Mouse (Mus musculus) T-cell, adult 2 months (primary cell): ENCODE results near the gene Oas1g.
"Not testable (repeated sequence)": the region's sequence is repeated elsewhere in the genome, so short reads cannot be mapped to it uniquely, and the experiment has no call there.

Experiments used
- DNase-seq: peaks from one replicate; pipeline ENCODE4 v3.0.0; 2022; ENCODE audit warnings: low spot score

The Oas1g gene

GRCm38 (mm10) chr5:120887413-120887812, at the start of gene Oas1g:
Gene Oas1g, minus strand, starts transcription at chr5:120887613.
- not testable (repeated sequence) for DNase-seq

DNA sequence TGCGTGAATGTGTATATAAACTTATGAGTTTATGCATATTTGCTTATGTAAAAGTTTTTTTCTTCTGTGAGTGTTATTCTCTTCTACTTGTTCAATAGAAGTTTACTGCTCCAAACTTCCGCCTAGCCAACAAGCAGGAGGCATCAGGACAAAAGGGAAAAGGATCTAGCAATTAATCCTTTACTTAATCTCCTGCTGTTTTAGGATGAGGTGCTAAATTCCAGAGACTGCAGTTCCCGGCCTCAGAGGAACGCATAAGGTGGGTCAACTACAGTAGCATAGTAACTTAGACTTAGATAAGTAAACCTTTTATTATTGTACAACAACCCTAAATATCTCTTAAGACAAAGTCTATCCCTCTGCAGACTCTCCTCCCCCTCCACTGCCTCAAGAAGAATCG, 46.6 kb upstream of the Oas1g start:
- DNase-seq: no peak

GRCm38 (mm10) chr5:120927036-120927435, 39.6 kb upstream of the Oas1g start:
- no peak for DNase-seq

GRCm38 (mm10) chr5:120926311-120926710, 38.9 kb upstream of the Oas1g start:
- not testable (repeated sequence) for DNase-seq

- DNase-seq: not testable (repeated sequence)
Observed at GRCm38 (mm10) chr5:120924520-120924919, 37.1 kb upstream of the Oas1g start.

DNA sequence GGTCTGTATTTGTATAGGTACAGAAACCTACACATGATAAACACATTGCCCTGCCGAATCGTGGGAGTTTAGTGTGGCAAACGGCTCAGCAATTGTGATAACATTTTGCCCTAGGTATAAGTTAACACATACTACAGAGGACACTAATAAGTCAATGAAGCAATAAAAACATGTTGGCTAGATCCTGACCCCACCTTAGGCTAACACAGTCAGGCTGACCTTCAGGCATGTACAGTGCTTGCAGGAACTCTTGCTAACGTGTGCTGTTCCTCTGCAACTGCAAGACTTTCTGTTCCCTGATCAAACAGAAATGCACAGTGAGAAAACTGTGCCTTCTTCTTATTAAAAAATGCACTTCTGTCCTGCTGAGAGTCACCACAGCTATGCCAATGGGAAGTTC, 36.6 kb upstream of the Oas1g start:
- no peak for DNase-seq

DNA sequence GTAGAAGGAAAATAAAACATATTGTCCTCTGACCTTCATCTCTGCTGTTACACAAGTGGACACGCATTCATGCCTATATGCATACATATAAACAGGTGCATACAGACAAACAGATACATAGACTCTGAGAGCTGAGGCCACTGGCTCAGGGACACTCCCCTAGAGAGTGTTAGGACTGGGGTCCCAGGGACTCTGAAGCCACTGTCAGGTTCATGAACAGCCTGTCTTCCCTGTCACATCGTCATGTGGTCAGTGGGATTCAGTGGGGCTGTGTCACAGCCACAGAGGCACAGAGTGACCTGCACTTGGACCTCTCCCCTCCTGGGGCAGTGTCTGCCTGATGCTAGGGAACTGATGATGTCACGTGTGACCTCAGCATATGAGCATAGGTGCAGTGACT, 32.9 kb upstream of the Oas1g start:
- DNase-seq: no peak

GRCm38 (mm10) chr5:120919156-120919935, 31.9 kb upstream of the Oas1g start:
- not testable (repeated sequence) for DNase-seq

DNA sequence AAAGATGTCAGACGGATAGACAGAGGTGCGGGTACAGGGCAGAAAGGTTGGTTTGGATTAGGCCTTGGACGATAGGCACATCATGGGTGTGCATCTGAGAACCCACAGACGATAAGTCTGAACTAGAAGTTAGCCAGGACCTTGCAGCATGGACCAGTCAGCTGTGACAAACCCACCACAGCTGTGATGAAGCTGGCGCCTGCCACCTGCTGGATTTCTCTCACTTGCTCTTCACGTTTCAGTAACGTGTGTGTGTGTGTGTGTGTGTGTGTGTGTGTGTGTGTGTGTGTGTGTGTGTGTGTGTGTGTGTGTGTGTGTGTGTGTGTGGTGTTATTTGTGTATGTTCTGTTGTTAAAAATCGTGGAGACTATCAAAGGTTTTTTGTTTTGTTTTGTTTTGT, 26.8 kb upstream of the Oas1g start, which contains the start of gene Oas1d:
TSS of gene Oas1d (plus strand) at position 333 of the 400 bp plus-strand sequence.
- DNase-seq: not testable (repeated sequence)

- no peak for DNase-seq
Observed at GRCm38 (mm10) chr5:120908196-120908920, 20.9 kb upstream of the Oas1g start.

GRCm38 (mm10) chr5:120906791-120907733, 19.6 kb upstream of the Oas1g start, which contains the start of gene Oas1a:
Gene Oas1a, minus strand, starts transcription at chr5:120907521.
- DNase-seq: not testable (repeated sequence)

GRCm38 (mm10) chr5:120902056-120902455, 14.6 kb upstream of the Oas1g start:
- DNase-seq: no peak

GRCm38 (mm10) chr5:120900666-120901065, 13.3 kb upstream of the Oas1g start:
- DNase-seq: no peak

- DNase-seq: no peak
Observed at GRCm38 (mm10) chr5:120898726-120899125, 11.3 kb upstream of the Oas1g start.

- DNase-seq: no peak
Observed at GRCm38 (mm10) chr5:120898307-120898706, 10.9 kb upstream of the Oas1g start.

DNA sequence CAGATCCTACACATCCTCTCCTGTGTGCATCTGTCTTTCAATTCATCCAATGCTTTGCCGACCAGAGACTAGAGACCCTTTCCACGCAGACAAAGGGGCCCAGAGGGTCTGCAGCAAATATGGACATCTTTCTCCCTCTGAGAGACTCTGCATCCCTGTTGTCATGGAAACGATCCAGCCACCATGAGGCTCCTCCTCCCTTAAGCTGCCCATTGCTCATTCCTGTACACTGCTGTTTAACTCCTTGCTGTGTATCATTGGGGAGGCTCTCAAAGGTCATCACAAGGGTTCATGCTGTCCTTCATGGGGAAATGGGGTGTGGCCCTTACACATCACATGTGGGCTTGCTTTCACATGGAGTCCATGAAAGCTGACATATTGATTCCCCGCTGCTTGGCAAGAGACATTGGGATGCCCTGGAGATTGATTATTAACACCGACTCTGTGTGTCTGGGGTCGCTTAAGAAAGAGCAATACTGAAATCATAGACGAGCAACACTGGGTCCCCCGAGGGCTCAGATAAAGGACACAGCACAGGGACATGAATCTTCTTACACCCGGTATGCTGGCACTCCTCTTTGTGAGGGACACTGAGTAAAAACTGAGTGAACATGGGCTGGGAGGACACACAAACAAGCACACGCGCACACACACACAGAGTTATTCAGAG, 8.0 kb upstream of the Oas1g start:
- DNase-seq: no peak

DNA sequence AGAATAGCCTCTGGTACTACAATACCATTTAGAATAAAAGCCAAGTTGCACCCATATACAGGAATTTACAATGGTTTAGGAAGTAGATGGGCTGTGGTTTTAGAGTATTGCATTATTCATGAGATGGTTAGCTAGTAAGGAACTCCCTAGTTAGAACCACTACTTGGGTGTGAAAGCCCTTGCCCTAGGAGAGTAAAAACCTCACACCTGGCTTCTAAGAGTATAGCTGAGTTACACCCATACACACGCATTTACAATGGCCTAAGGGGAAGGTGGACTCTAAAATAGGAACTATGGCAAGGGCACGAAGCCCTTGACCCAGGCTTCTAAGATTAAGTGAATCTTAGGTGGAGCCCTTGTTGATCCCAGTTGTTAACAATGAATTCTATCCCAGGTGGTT, 7.3 kb upstream of the Oas1g start:
- DNase-seq: not testable (repeated sequence)

- not testable (repeated sequence) for DNase-seq
Observed at GRCm38 (mm10) chr5:120893866-120894265, 6.5 kb upstream of the Oas1g start.

- DNase-seq: no peak
Observed at GRCm38 (mm10) chr5:120892243-120892660, 4.8 kb upstream of the Oas1g start.

- not testable (repeated sequence) for DNase-seq
Observed at GRCm38 (mm10) chr5:120891566-120892242, 4.3 kb upstream of the Oas1g start.

DNA sequence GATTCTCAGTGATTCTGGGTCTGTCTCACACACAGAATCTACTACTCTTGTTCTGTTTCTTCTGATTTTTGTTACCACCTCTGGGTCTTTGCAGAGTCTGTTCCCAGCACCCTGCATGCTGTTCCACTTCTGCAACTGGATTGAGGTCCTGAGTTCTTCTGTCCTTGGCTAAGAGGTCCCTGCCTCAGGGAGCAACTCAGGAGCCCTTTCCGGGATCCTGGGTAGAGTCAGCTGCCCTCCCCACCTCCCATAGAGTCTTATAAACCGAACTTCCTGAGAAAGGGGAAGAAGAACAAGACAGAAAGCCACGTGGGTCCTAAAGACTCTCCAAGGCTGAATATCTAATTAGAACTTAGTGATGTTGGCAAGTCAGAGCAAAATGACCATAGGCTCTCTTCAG, 3.6 kb upstream of the Oas1g start:
- no peak for DNase-seq
